Mouse (Mus musculus): ENCODE data around the gene Pcsk1n. TPM values are rescaled to one million over a fixed set of nuclear protein-coding genes. Genes with fewer than 3 reads are reported as not detected.

Pcsk1n gene
- total and polyA plus RNA-seq, 3 experiments, result not detected

- H3K4me1 ChIP-seq (ENCODE audit: control insufficient read depth in 1 of 2, insufficient read depth in 2 of 2, low read length in 2 of 2), result no peaks in the 10 kb centered on the region
- no peak overlapping the region for H3K4me3 ChIP-seq (ENCODE audit: control insufficient read depth in 1 of 2, insufficient read depth in 1 of 2, low read depth in 2 of 2, low read length in 2 of 2)
- no peak overlapping the region for H3K27ac ChIP-seq (ENCODE audit: control insufficient read depth, low read depth, low read length)
- H3K36me3 ChIP-seq (ENCODE audit: control insufficient read depth in 1 of 2, insufficient read depth in 2 of 2, low read length in 2 of 2), result no peaks in the 10 kb centered on the region
- no peak for DNase-seq (ENCODE audit: low read depth, low spot score)
- H3K9ac ChIP-seq (ENCODE audit: control insufficient read depth, low read depth, low read length, poor library complexity, severe bottlenecking), result no peak overlapping the region
- H3K79me2 ChIP-seq (ENCODE audit: control insufficient read depth, insufficient read depth, low read length, poor library complexity), result no peaks in the 10 kb centered on the region
- TF ChIP-seq MAZ (IDR thresholded peaks at IDR 0.05; ENCODE audit: low read depth, low read length), result no peak
- TF ChIP-seq POLR2AphosphoS5 (IDR thresholded peaks at IDR 0.05; ENCODE audit: borderline replicate concordance, low read depth, low read length), result no peak
- TF ChIP-seq KAT2A (conservative IDR thresholded peaks at IDR 0.05; ENCODE audit: low read depth, low read length), result no peak
- H3K27me3 ChIP-seq (ENCODE audit: control insufficient read depth in 1 of 2, insufficient read depth in 2 of 2, low read length in 2 of 2), result peaks cover 0 to 2% of the 10 kb centered on the region in 2 experiments; a peak in 3 of 4 replicates
- H3K9me3 ChIP-seq (replicated peaks; ENCODE audit: insufficient read depth, low read length), result no peaks in the 10 kb centered on the region
These were observed 6.6 kb downstream of the Pcsk1n start for GRCm38 (mm10) chrX:7926266-7926665.

- H3K4me3 ChIP-seq (ENCODE audit: control insufficient read depth in 1 of 2, insufficient read depth in 1 of 2, low read depth in 2 of 2, low read length in 2 of 2), result no peak overlapping the region
These were observed 7.5 kb downstream of the Pcsk1n start for GRCm38 (mm10) chrX:7927116-7927515.

GRCm38 (mm10) chrX:7928270-7928790 is 8.7 kb downstream of the Pcsk1n start, which contains the start of gene Eras:
Gene Eras, minus strand, starts transcription at chrX:7928607.
- H3K79me2 ChIP-seq (ENCODE audit: control insufficient read depth, insufficient read depth, low read length, poor library complexity), result no peaks in the 10 kb centered on the region
- no peaks in the 10 kb centered on the region for H3K9me3 ChIP-seq (replicated peaks; ENCODE audit: insufficient read depth, low read length)
- H3K4me3 ChIP-seq (ENCODE audit: control insufficient read depth in 1 of 2, insufficient read depth in 1 of 2, low read depth in 2 of 2, low read length in 2 of 2), result no peak within 1 kb of the TSS
- no peaks in the 10 kb centered on the region for H3K4me1 ChIP-seq (ENCODE audit: control insufficient read depth in 1 of 2, insufficient read depth in 2 of 2, low read length in 2 of 2)
- H3K9ac ChIP-seq (ENCODE audit: control insufficient read depth, low read depth, low read length, poor library complexity, severe bottlenecking), result no peak within 1 kb of the TSS
- H3K27me3 ChIP-seq (ENCODE audit: control insufficient read depth in 1 of 2, insufficient read depth in 2 of 2, low read length in 2 of 2), result peaks cover 0 to 2% of the 10 kb centered on the region in 2 experiments; a peak in 3 of 4 replicates
- no peaks in the 10 kb centered on the region for H3K36me3 ChIP-seq (ENCODE audit: control insufficient read depth in 1 of 2, insufficient read depth in 2 of 2, low read length in 2 of 2)
- no peak for DNase-seq (ENCODE audit: low read depth, low spot score)
- TF ChIP-seq MEF2A (IDR thresholded peaks at IDR 0.05; ENCODE audit: extremely low read depth, insufficient replicate concordance, low read depth, low read length, poor library complexity, severe bottlenecking) (no peak), ZNF384 (IDR thresholded peaks at IDR 0.05; ENCODE audit: low read depth, low read length) (no peak), RAD21 (IDR thresholded peaks at IDR 0.05; ENCODE audit: low read depth, low read length) (no peak), CTCF (IDR thresholded peaks at IDR 0.05 in 2 of 3, conservative IDR thresholded peaks at IDR 0.05 in 1 of 3; ENCODE audit: control insufficient read depth in 1 of 3, insufficient read depth in 1 of 3, low read depth in 2 of 3, low read length in 3 of 3, poor library complexity in 1 of 3, severe bottlenecking in 1 of 3) (no peak), ZC3H11A (IDR thresholded peaks at IDR 0.05; ENCODE audit: low read depth, low read length) (no peak), POLR2A (IDR thresholded peaks at IDR 0.05; ENCODE audit: control insufficient read depth in 1 of 2, insufficient read depth in 1 of 2, low read depth in 1 of 2, low read length in 2 of 2, poor library complexity in 1 of 2) (no peak), KAT2A (conservative IDR thresholded peaks at IDR 0.05; ENCODE audit: low read depth, low read length) (no peak), SMC3 (IDR thresholded peaks at IDR 0.05; ENCODE audit: low read depth, low read length) (no peak), TCF12 (IDR thresholded peaks at IDR 0.05; ENCODE audit: low read depth, low read length) (no peak), POLR2AphosphoS2 (IDR thresholded peaks at IDR 0.05; ENCODE audit: low read length) (no peak), JUND (IDR thresholded peaks at IDR 0.05; ENCODE audit: low read depth, low read length) (no peak), SIN3A (IDR thresholded peaks at IDR 0.05; ENCODE audit: low read length) (no peak), MXI1 (IDR thresholded peaks at IDR 0.05; ENCODE audit: low read depth, low read length) (no peak), NELFE (IDR thresholded peaks at IDR 0.05; ENCODE audit: low read depth, low read length) (no peak), HCFC1 (IDR thresholded peaks at IDR 0.05; ENCODE audit: low read depth, low read length) (no peak), MYC (IDR thresholded peaks at IDR 0.05; ENCODE audit: low read depth, low read length) (no peak), MAFK (IDR thresholded peaks at IDR 0.05; ENCODE audit: borderline replicate concordance, low read depth, low read length) (no peak)
- no peak within 1 kb of the TSS for H3K27ac ChIP-seq (ENCODE audit: control insufficient read depth, low read depth, low read length)

More at GRCm38 (mm10) chrX:7927116-7927515, 7.5 kb downstream of the Pcsk1n start:
- DNase-seq (ENCODE audit: low read depth, low spot score), result no peak
- Histone ChIP-seq H3K36me3 (ENCODE audit: control insufficient read depth in 1 of 2, insufficient read depth in 2 of 2, low read length in 2 of 2) (no peaks in the 10 kb centered on the region), H3K4me1 (ENCODE audit: control insufficient read depth in 1 of 2, insufficient read depth in 2 of 2, low read length in 2 of 2) (no peaks in the 10 kb centered on the region), H3K27ac (ENCODE audit: control insufficient read depth, low read depth, low read length) (no peak overlapping the region), H3K79me2 (ENCODE audit: control insufficient read depth, insufficient read depth, low read length, poor library complexity) (no peaks in the 10 kb centered on the region), H3K9ac (ENCODE audit: control insufficient read depth, low read depth, low read length, poor library complexity, severe bottlenecking) (no peak overlapping the region), H3K9me3 (replicated peaks; ENCODE audit: insufficient read depth, low read length) (no peaks in the 10 kb centered on the region), H3K27me3 (ENCODE audit: control insufficient read depth in 1 of 2, insufficient read depth in 2 of 2, low read length in 2 of 2) (peaks cover 0 to 2% of the 10 kb centered on the region in 2 experiments; a peak in 3 of 4 replicates)
- TF ChIP-seq ZNF384 (IDR thresholded peaks at IDR 0.05; ENCODE audit: low read depth, low read length) (no peak), USF1 (IDR thresholded peaks at IDR 0.05; ENCODE audit: low read depth, low read length) (no peak), SIN3A (IDR thresholded peaks at IDR 0.05; ENCODE audit: low read length) (no peak), MXI1 (IDR thresholded peaks at IDR 0.05; ENCODE audit: low read depth, low read length) (no peak), GABPA (IDR thresholded peaks at IDR 0.05; ENCODE audit: low read depth, low read length) (no peak), NRF1 (IDR thresholded peaks at IDR 0.05; ENCODE audit: insufficient read depth, low read depth, low read length, poor library complexity, severe bottlenecking) (no peak), ETS1 (IDR thresholded peaks at IDR 0.05; ENCODE audit: low read depth, low read length) (no peak), TCF12 (IDR thresholded peaks at IDR 0.05; ENCODE audit: low read depth, low read length) (no peak), CTCF (IDR thresholded peaks at IDR 0.05 in 2 of 3, conservative IDR thresholded peaks at IDR 0.05 in 1 of 3; ENCODE audit: control insufficient read depth in 1 of 3, insufficient read depth in 1 of 3, low read depth in 2 of 3, low read length in 3 of 3, poor library complexity in 1 of 3, severe bottlenecking in 1 of 3) (no peak), MAX (IDR thresholded peaks at IDR 0.05; ENCODE audit: low read length) (no peak), POLR2AphosphoS2 (IDR thresholded peaks at IDR 0.05; ENCODE audit: low read length) (no peak), MAZ (IDR thresholded peaks at IDR 0.05; ENCODE audit: low read depth, low read length) (no peak), ZMIZ1 (IDR thresholded peaks at IDR 0.05; ENCODE audit: low read depth, low read length) (no peak), POLR2A (IDR thresholded peaks at IDR 0.05; ENCODE audit: control insufficient read depth in 1 of 2, insufficient read depth in 1 of 2, low read depth in 1 of 2, low read length in 2 of 2, poor library complexity in 1 of 2) (no peak), SMC3 (IDR thresholded peaks at IDR 0.05; ENCODE audit: low read depth, low read length) (no peak), TBP (IDR thresholded peaks at IDR 0.05; ENCODE audit: low read depth, low read length) (no peak)

All from MEL (cell line).